Mouse (Mus musculus): Measurements from ENCODE around the gene 6030458C11Rik. TPM values are rescaled to one million over a fixed set of nuclear protein-coding genes. Genes with fewer than 3 reads are reported as not detected.
"Not testable (repeated sequence)": the region's sequence is repeated elsewhere in the genome, so short reads cannot be mapped to it uniquely, and the experiment has no call there.

6030458C11Rik gene
- polyA plus RNA-seq, 1 experiment from 2014 or later = 39.4 TPM

DNA sequence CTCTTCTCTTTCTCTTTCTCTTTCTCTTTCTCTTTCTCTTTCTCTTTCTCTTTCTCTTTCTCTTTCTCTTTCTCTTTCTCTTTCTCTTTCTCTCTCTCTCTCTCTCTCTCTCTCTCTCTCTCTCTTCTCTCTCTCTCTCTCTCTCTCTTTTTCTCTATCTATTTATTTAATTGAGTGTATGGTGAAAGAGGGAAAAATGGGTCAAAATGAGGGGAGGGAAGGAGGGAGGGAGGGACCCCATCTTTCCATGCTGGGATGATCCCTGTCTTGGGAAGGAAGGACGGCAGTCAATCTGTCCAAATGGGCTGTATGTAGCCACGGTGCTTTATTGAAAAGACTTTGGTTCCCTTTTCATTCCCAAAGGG lies 23.3 kb downstream of the 6030458C11Rik start:
- H3K9ac ChIP-seq (replicated peaks; ENCODE audit: low read depth, low read length); H3K4me3 ChIP-seq (ENCODE audit: low read depth, low read length); H3K4me1 ChIP-seq (ENCODE audit: control insufficient read depth, insufficient read depth, low read length); H3K36me3 ChIP-seq (ENCODE audit: control insufficient read depth, insufficient read depth, low read length); H3K27me3 ChIP-seq (ENCODE audit: control insufficient read depth, insufficient read depth, low read length); ATAC-seq (ENCODE audit: low read depth); H3K27ac ChIP-seq (ENCODE audit: low read depth, low read length); H3K9me3 ChIP-seq (ENCODE audit: control insufficient read depth, low read length); H3K4me2 ChIP-seq (ENCODE audit: low read depth, low read length): not testable (repeated sequence)
- 75% methylated on average over 2 of the region's 2 CpGs for WGBS

DNA sequence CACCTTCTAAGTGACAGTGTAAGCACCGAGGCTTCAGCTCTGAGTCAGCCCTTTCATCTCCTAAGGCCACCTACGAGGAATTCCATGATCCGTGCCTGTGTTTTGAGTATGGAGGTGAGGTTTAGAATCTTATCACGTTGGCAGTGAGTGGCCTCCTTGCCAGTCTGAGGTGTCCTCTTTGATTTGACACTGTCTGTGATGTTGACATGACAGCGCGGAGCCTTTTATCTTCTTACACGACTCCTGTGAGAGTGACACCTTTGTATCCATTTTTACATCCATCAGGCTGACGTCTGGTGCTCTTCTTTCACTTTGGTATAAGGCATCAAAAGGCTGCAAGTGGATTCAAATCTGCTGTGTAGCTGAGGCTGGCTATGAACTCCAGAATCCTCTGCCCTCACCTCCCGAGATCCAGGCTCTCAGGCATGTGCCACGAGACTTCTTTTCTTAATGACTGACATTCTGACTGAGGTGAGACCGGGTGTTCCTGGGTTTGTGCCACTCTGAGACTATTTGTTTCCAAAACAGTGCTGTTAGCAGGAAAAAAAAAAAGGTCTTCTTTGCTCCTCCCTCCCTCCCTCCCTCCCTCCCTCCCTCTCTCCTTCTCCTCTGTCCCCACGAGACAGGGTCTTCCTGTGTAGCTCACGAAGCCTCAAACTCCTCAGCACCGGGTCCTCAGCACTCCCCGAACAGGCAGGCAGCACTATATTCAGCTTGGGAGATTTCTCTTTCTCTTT lies 23.9 kb downstream of the 6030458C11Rik start:
- ATAC-seq (ENCODE audit: low read depth) = no peak
- no peaks in the 10 kb centered on the region for H3K36me3 ChIP-seq (ENCODE audit: control insufficient read depth, insufficient read depth, low read length)
- H3K27me3 ChIP-seq (ENCODE audit: control insufficient read depth, insufficient read depth, low read length) = no peaks in the 10 kb centered on the region
- no peak overlapping the region for H3K4me3 ChIP-seq (ENCODE audit: low read depth, low read length)
- H3K9me3 ChIP-seq (ENCODE audit: control insufficient read depth, low read length) = no peaks in the 10 kb centered on the region
- H3K9ac ChIP-seq (replicated peaks; ENCODE audit: low read depth, low read length) = no peak overlapping the region
- WGBS = 60% methylated on average over 15 of the region's 15 CpGs
- no peak overlapping the region for H3K4me2 ChIP-seq (ENCODE audit: low read depth, low read length)
- no peak overlapping the region for H3K27ac ChIP-seq (ENCODE audit: low read depth, low read length)
- no peaks in the 10 kb centered on the region for H3K4me1 ChIP-seq (ENCODE audit: control insufficient read depth, insufficient read depth, low read length)

DNA sequence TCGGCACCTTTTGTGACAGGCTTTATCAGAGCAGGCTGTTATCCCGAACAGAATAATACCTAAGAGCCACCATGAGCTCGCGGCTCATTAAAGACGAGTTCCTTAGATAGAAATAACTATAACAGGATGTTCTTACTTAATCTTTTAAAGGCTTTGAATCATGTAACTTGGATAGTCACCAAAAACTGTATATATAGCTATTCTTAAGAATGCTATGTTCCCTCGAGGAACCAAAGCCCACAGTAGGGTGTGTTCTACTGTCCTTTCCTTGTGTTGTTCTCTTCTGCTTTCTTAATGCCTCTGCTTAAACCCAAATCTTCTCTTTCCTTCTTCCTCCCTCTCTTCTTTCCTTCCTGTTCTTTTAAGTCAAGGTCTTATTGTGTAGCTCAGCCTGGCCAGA lies 26.4 kb downstream of the 6030458C11Rik start:
- H3K27me3 ChIP-seq (ENCODE audit: control insufficient read depth, insufficient read depth, low read length) = no peaks in the 10 kb centered on the region
- no peak overlapping the region for H3K9ac ChIP-seq (replicated peaks; ENCODE audit: low read depth, low read length)
- H3K27ac ChIP-seq (ENCODE audit: low read depth, low read length) = no peak overlapping the region
- no peak for ATAC-seq (ENCODE audit: low read depth)
- no peak overlapping the region for H3K4me2 ChIP-seq (ENCODE audit: low read depth, low read length)
- no peaks in the 10 kb centered on the region for H3K36me3 ChIP-seq (ENCODE audit: control insufficient read depth, insufficient read depth, low read length)
- H3K9me3 ChIP-seq (ENCODE audit: control insufficient read depth, low read length) = no peaks in the 10 kb centered on the region
- no peaks in the 10 kb centered on the region for H3K4me1 ChIP-seq (ENCODE audit: control insufficient read depth, insufficient read depth, low read length)
- no peak overlapping the region for H3K4me3 ChIP-seq (ENCODE audit: low read depth, low read length)
- WGBS = 86% methylated on average over 6 of the region's 6 CpGs

DNA sequence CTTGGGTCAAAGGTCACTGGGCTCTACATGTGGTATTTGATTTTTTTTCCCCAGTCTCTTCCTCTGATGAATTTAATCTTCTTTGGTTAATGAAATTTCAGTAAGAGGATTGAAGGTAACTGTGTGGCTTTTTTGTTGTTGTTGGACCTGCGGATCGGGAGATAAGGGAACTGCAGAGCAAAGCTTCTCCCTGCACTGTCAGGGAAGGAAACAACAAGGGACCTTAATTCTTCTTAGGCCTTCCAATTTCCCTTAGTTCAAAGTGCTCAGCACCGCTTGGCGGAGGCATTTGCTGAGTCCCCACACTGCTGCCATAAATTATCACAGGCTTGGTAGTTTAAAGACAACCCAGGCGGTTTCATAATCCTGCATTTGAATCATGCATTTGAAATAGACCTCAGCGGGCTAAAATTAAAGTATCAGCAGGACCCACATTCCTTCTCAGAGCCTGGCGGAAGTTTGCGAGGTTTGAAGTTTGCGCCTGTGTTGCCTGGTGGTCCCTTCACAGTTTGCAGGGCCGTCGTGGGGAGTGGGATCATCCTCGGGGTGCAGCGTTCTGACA lies 28.5 kb downstream of the 6030458C11Rik start:
- ATAC-seq (ENCODE audit: low read depth) = no peak
- 51% methylated on average over 13 of the region's 13 CpGs for WGBS

DNA sequence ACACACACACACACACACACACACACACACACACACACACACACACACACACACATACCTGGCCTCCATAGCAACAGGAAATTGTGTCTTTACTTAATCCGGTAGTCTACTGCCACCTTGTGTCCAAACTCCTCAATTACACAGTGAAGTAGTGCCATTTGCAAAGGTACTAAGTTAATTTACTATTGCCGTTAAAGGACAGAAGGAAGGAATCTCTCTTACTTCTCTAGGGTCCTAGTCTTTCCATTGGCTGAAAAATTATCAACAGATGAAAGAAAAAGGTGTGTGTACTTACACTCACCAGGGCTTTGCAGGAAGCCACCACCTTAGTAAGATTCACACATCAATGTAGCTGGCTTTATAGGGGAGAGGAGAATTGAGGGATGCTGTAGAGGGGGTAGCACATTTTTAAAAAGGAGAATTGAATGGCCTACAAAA lies 29.0 kb downstream of the 6030458C11Rik start:
- Histone ChIP-seq H3K9me3 (ENCODE audit: control insufficient read depth, low read length) (no peaks in the 10 kb centered on the region), H3K4me1 (ENCODE audit: control insufficient read depth, insufficient read depth, low read length) (no peaks in the 10 kb centered on the region), H3K4me3 (ENCODE audit: low read depth, low read length) (no peak overlapping the region), H3K36me3 (ENCODE audit: control insufficient read depth, insufficient read depth, low read length) (no peaks in the 10 kb centered on the region), H3K27ac (ENCODE audit: low read depth, low read length) (no peak overlapping the region), H3K27me3 (ENCODE audit: control insufficient read depth, insufficient read depth, low read length) (no peaks in the 10 kb centered on the region), H3K9ac (replicated peaks; ENCODE audit: low read depth, low read length) (no peak overlapping the region), H3K4me2 (ENCODE audit: low read depth, low read length) (no peak overlapping the region)
- peak; percentile 68; the same call in 1 of the 2 replicates for ATAC-seq (ENCODE audit: low read depth)
- 0% methylated on average over 2 of the region's 2 CpGs for WGBS

More for the DNA sequence above, 28.5 kb downstream of the 6030458C11Rik start:
- Histone ChIP-seq H3K4me2 (ENCODE audit: low read depth, low read length) (no peak overlapping the region), H3K9ac (replicated peaks; ENCODE audit: low read depth, low read length) (no peak overlapping the region), H3K4me1 (ENCODE audit: control insufficient read depth, insufficient read depth, low read length) (no peaks in the 10 kb centered on the region), H3K36me3 (ENCODE audit: control insufficient read depth, insufficient read depth, low read length) (no peaks in the 10 kb centered on the region), H3K4me3 (ENCODE audit: low read depth, low read length) (no peak overlapping the region), H3K9me3 (ENCODE audit: control insufficient read depth, low read length) (no peaks in the 10 kb centered on the region), H3K27me3 (ENCODE audit: control insufficient read depth, insufficient read depth, low read length) (no peaks in the 10 kb centered on the region), H3K27ac (ENCODE audit: low read depth, low read length) (no peak overlapping the region)

DNA sequence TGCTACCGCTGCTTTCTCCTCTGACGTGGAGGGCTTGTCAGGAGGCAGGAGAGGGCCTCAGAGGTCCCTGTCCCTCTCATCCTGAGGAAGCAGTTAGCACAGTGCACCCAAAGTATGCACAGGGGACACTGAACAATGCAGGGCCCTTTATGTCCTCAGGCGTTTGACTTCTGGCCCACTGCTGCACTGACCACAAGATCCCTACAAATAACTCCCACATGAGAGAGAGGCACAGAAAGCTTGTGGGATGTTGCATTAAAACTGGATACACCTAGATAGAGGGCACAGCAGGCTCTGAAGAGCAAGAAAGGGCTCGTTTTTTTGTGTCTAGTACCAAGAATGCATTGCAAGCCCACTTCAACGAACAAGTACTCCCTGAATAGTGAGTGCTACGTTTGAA lies 30.1 kb downstream of the 6030458C11Rik start:
- Histone ChIP-seq H3K27me3 (ENCODE audit: control insufficient read depth, insufficient read depth, low read length) (no peaks in the 10 kb centered on the region), H3K9ac (replicated peaks; ENCODE audit: low read depth, low read length) (no peak overlapping the region), H3K27ac (ENCODE audit: low read depth, low read length) (no peak overlapping the region), H3K4me3 (ENCODE audit: low read depth, low read length) (no peak overlapping the region), H3K4me2 (ENCODE audit: low read depth, low read length) (no peak overlapping the region), H3K36me3 (ENCODE audit: control insufficient read depth, insufficient read depth, low read length) (no peaks in the 10 kb centered on the region), H3K4me1 (ENCODE audit: control insufficient read depth, insufficient read depth, low read length) (no peaks in the 10 kb centered on the region; the same call in 1 of the 2 replicates), H3K9me3 (ENCODE audit: control insufficient read depth, low read length) (no peaks in the 10 kb centered on the region)
- 52% methylated on average over 6 of the region's 6 CpGs for WGBS
- no peak for ATAC-seq (ENCODE audit: low read depth)

DNA sequence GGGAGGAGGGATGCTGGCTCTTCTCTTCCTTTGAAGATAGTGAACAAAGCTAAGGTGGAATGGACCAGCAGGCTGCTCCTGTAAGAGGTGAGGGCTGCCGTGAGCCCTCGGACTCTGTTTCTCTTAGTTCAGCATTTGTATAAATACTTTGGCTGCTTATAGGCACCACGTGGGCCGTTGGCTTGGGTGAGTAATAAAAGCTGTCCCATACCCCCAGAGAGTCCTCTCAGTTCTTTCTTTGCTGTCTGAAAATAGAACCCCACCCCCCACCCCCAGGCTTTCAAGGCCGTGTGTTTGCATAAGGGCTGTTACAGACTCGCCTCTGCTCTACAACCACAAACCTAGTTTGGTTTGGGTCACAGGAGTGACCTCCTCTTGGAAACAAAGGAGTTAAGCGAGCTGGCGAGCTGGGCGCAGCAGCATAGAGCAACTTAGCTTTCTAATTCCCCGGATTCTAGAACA lies 35.0 kb downstream of the 6030458C11Rik start:
- Histone ChIP-seq H3K27ac (ENCODE audit: low read depth, low read length) (no peak overlapping the region), H3K4me1 (ENCODE audit: control insufficient read depth, insufficient read depth, low read length) (no peaks in the 10 kb centered on the region; the same call in 1 of the 2 replicates), H3K4me3 (ENCODE audit: low read depth, low read length) (no peak overlapping the region), H3K36me3 (ENCODE audit: control insufficient read depth, insufficient read depth, low read length) (no peaks in the 10 kb centered on the region), H3K27me3 (ENCODE audit: control insufficient read depth, insufficient read depth, low read length) (no peaks in the 10 kb centered on the region), H3K9me3 (ENCODE audit: control insufficient read depth, low read length) (no peaks in the 10 kb centered on the region), H3K4me2 (ENCODE audit: low read depth, low read length) (peak overlapping the region; percentile 1; the same call in 1 of the 2 replicates), H3K9ac (replicated peaks; ENCODE audit: low read depth, low read length) (no peak overlapping the region)
- ATAC-seq (ENCODE audit: low read depth) = 0 out of 2 replicates have a peak, but pooled peaks have one; percentile 44
- WGBS = 14% methylated on average over 10 of the region's 10 CpGs

DNA sequence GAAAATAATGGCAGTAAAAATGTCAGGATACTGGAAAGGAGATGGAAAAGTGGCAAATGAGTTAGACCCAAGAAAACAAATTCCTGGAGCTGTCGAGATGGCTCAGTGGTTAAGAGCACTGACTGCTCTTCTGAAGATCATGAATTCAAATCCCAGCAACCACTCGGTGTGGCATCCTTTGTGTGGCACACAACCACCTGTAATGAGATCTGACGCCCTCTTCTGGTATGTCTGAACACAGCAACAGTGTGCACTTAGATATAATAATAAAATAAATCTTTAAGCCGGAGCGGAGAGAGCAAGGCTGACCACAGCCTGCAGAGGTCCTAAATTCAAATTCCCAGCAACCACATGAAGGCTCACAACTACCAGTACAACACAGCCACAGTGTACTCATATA lies 35.9 kb downstream of the 6030458C11Rik start:
- Histone ChIP-seq H3K27ac (ENCODE audit: low read depth, low read length) (no peak overlapping the region), H3K9ac (replicated peaks; ENCODE audit: low read depth, low read length) (no peak overlapping the region), H3K4me3 (ENCODE audit: low read depth, low read length) (no peak overlapping the region), H3K27me3 (ENCODE audit: control insufficient read depth, insufficient read depth, low read length) (no peaks in the 10 kb centered on the region), H3K9me3 (ENCODE audit: control insufficient read depth, low read length) (no peaks in the 10 kb centered on the region), H3K4me1 (ENCODE audit: control insufficient read depth, insufficient read depth, low read length) (no peaks in the 10 kb centered on the region; the same call in 1 of the 2 replicates), H3K36me3 (ENCODE audit: control insufficient read depth, insufficient read depth, low read length) (no peaks in the 10 kb centered on the region), H3K4me2 (ENCODE audit: low read depth, low read length) (no peak overlapping the region)
- ATAC-seq (ENCODE audit: low read depth) = no peak
- WGBS = 75% methylated on average over 5 of the region's 5 CpGs

DNA sequence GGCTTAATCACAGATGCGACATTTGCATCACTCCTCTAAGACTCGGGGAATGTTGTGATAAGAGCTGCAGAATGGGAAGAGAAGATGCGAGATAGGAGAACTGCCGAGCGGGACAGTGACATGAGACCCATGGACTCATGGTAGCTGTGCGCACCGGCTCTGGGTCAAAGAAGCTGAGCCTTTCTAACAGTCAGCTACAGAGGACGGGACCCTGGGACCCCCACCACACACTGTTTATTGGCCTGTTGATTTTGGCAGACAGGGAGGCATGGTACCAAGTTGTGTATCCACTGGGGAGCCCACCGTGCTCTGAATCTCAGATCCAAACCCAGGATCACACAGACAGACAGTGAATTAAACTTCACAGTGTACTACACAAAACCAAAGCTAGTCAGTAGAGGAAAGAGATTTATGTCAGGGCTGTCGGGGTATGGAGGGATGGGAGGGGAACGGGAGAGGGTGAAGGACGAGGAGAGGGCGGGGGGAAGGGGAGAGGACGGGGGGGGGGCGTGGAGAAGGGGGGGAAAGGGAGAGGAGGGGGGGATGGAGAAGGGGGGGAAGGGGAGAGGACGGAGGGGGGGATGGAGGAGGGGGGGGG lies 42.6 kb downstream of the 6030458C11Rik start:
- Histone ChIP-seq H3K9ac (replicated peaks; ENCODE audit: low read depth, low read length) (no peak overlapping the region), H3K36me3 (ENCODE audit: control insufficient read depth, insufficient read depth, low read length) (no peaks in the 10 kb centered on the region), H3K4me2 (ENCODE audit: low read depth, low read length) (no peak overlapping the region), H3K9me3 (ENCODE audit: control insufficient read depth, low read length) (no peaks in the 10 kb centered on the region), H3K4me1 (ENCODE audit: control insufficient read depth, insufficient read depth, low read length) (no peaks in the 10 kb centered on the region), H3K27me3 (ENCODE audit: control insufficient read depth, insufficient read depth, low read length) (no peaks in the 10 kb centered on the region), H3K27ac (ENCODE audit: low read depth, low read length) (no peak overlapping the region), H3K4me3 (ENCODE audit: low read depth, low read length) (no peak overlapping the region)
- ATAC-seq (ENCODE audit: low read depth) = peak; percentile 38; the same call in 1 of the 2 replicates
- 56% methylated on average over 10 of the region's 16 CpGs for WGBS
